Mouse (Mus musculus): ENCODE data around the gene Ano8.
A peak's percentile ranks its signal among the peaks of the same experiment; 100 is the strongest.
"Not testable (repeated sequence)": the region's sequence is repeated elsewhere in the genome, so short reads cannot be mapped to it uniquely, and the experiment has no call there.

The Ano8 gene

DNA sequence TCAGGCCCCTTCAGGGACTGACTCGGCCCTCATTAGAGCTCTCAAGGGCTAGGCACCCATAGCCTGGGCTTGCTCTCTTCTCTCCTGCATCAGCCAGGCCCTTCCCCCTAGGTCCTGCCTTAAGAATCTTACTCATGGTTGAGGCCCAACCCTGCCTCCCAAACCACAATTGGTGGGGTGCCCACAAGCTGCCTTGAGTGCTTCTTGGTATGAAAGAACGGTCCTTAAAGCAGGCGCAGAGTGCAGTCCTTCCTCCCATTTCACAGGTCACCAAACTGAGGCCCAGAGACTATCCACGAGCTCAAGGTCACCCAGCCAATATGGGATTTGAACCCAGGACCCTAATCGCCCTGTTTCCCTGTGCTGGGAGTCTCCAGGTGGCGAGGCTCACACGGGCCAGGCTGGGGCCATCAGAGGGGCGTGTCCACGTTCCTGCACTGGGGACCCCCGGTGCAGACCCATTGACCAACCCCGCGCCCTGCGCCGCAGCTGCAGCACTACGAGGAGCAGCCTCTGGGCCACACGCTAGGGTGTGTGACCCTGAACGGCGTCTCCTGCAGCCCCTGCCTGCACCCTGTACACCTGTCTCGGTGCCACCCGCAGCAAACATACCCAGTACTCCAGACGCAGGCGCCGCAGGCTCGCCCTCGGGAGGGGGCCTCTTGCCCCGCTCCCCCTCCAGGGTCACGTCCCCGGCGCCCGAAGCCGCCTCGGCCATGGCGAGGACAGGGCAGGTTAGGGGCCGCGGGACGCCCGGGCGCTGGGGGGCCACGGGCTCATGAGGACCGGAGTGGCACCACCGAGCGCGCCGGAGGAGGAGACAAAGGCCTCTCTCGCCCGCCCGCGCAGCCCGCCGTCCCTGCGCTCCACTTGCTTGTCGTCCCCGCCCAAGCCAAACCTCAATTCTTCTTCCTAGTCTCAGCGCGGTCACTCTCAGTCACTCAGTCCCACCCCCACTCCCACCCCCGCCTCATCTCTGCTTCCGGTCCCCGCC is at the start of gene Ano8:
Gene Ano8 (minus strand): TSS at position 822 of the 994 bp plus-strand sequence.
- DNase-seq (ENCODE audit: inconsistent age in 2 of 2, low spot score in 1 of 2), result peak; percentile 86 to 95

DNA sequence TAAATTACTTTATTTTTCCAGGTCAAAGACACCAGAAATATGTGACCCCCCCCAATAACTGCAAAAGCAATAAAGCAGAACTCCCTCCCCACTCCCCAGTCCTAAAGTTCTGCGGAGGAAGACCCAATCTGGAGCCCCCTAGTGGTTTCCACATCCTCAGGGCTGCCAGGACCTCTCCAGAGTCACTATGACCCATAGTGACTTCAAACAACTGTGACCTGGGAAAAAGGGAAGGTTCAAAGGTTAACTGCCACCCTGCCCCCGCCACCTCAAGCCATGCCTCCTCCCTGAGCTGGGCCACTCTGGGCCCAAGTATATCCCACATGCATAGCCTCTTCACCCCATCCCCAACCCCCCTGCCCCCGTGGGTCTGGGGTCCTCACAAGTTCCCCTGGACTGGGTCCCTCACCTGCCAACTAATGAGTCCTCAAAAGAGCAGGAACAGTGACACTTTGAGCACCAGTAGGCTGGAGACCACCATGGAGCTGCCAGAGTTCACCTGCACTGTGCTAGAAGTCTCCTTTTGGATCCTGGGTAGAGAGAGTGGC is 48.6 kb upstream of the Ano8 start:
- no peak for DNase-seq (ENCODE audit: inconsistent age in 2 of 2, low spot score in 1 of 2)

DNA sequence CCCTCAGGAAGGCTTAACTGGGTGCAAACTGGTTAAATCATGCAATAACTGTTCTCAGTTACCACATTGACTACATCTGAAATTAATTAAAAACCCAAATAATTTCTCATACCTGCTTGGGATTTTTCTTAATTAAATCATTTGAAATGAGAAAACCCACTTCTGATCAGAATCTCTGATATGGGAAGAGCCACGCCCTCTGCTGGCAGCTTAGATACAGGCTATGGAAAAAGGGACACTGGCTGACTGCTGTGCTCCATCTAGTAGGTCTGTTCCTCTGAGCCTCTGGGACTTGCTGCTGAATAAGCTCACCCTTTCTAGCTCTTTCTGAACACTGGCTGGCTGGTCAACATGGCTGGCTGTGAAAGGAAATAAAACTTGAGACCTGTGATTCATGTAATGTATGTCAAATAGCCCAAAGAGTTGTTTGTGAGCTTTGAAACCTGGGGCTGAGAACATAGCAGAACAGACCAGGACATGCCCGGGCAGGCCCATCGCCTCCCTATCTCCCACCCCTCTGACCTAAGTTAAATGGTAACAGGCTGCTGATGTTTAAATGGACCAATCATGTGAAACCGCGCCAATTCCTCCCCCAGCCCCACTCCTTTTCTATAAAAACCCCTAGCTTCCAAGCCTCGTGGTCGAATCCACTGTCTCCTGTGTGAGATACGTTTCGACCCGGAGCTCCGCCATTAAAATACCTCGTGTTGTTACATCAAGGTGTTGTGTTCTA is 45.1 kb upstream of the Ano8 start:
- DNase-seq (ENCODE audit: inconsistent age in 2 of 2, low spot score in 1 of 2), result not testable (repeated sequence)

DNA sequence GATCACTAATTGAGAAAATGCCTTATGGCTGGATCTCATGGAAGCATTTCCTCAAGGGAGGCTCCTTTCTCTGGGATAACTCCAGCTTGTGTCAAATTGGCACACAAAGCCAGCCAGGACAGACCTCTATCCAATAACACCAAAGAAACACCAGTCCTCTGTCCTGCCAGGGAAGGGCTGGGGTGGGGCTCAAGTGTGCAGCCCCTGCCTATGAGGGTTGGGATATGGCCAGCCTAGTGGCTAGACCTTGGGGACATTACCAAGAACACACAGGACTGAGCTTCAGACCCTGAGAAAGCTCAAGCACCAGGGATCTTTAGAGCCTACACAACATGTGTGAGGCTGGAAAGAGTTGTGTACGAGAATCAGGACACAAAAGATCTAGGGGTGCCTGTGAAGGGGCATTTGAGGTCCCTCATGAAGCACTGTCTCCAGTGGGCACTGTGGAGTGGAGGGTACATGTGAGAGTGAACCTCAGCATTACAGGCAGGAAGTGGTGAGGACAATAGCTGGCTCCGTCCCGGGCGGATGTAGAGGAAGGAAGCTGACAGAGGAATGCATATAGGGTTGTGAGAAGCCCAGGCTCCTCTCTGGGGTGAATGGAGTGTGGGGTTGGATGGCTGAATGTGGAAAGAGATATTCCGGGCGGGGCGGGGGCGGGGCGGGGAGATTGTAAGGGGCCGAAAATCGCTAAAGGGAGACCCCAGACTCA is 42.8 kb upstream of the Ano8 start:
- DNase-seq (ENCODE audit: inconsistent age in 2 of 2, low spot score in 1 of 2), result no peak

DNA sequence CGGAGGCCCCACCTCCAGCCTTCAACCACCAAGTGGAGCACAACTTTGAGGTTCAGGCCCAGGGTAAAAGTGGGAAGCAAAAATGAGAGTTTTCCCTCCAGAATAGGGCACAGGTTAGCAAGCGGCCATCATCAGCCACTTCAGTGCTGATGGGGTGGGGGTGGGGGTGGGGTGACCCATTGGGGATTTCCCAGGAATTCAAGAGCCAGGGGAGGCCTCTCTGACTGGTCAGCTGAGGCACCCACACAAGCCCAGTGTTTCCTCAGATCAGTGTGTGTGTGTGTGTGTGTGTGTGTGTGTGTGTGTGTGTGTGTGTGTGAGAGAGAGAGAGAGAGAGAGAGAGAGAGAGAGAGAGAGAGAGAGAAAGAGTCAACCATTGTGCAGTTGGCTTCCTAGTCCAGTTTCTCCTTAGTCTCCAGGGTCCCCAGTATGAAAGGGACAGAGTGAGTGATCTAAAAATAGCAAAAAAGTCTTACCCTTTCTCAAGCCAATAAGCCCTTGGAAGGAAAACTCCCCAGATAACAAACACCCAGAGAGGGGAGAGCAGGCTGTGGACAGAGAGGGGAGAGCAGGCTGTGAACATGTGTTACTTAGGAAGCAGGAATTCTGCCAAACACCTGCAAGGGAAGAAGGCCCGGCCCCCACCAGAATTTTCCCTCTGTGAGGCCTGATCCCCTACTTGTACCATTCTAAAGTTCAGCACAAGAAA is 41.6 kb upstream of the Ano8 start:
- no peak for DNase-seq (ENCODE audit: inconsistent age in 2 of 2, low spot score in 1 of 2)

DNA sequence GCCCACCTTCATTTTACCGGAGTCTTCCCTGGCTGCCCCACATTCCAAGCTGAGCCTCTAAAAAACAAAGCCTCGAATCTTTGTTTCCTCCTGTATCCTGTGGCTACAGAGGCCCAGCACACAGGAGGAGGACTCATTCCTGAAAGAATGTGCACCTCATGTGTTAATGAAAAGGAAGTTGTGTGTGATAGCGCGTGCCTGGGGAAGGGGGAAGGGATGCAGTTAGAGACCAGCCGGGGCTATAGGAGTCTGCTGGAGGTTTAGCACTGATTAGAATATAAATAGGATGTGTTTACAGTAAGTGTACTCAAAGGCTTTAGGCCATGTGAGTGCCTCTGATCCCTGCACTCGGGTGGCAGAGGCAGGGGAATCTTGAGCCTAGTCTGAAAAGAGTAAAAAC is 40.5 kb upstream of the Ano8 start:
- no peak for DNase-seq (ENCODE audit: inconsistent age in 2 of 2, low spot score in 1 of 2)

DNA sequence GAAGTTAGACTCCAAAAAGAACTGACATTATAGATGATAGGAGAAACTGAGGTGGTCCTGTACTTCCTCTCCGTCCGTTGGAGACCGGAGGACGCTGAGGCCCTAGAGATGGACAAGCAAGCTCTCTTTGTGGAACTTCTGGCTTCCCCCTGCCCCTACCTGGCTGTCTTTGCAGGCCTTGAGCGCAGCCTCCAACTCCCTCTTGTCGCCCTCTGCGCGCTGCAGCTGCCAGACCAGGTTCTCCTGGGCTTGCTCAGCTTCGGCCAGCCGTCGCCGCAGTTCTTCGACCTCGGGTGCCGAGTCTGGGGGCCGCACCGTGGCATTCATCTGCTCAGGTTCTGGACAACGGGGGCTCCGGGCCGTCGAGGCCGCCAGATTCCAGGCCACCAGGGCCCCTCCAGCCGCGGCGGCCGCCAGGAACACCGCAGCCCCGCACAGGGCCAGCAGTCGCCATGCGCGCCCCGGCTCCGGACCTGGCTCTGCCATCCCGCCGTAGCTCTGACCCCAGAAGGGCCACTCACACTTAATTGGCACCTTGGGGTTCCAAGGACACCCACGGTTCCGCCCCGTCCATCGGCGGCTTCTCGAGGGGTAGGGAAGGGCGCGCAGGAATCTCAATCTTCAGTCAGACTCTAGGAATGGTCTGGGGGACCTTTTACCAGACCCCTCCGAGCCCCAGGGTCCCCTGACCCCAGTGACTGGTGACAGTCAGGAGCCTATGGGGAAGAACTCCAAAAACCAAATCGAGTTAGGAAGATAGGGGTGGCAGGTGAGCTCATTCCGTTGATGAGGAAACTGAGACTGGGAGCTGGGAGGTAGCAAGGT is 39.7 kb upstream of the Ano8 start, which contains the start of gene Ccdc194:
Gene Ccdc194 (minus strand): TSS at position 486 of the 825 bp plus-strand sequence.
- DNase-seq (ENCODE audit: inconsistent age in 2 of 2, low spot score in 1 of 2), result no peak

DNA sequence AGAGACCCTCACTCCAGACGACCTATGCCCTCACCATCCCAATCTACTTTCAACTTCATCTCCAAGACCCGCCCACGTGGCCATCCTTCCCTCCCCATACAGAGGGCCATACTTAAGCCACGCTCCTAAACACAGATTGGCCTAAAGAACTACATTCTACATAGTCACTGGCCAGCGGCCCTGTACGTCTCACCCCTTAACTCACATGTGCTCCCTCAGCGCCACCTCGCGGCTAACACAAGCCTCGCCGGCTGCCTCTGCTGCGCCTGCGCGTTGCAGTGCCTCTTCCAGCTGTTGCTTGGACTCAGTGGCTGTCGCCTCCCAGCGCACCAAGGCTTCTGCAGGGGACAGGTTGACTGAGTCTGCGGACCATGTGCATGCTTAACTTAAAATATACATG is 35.9 kb upstream of the Ano8 start:
- DNase-seq (ENCODE audit: inconsistent age in 2 of 2, low spot score in 1 of 2), result peak; percentile 94 to 98

DNA sequence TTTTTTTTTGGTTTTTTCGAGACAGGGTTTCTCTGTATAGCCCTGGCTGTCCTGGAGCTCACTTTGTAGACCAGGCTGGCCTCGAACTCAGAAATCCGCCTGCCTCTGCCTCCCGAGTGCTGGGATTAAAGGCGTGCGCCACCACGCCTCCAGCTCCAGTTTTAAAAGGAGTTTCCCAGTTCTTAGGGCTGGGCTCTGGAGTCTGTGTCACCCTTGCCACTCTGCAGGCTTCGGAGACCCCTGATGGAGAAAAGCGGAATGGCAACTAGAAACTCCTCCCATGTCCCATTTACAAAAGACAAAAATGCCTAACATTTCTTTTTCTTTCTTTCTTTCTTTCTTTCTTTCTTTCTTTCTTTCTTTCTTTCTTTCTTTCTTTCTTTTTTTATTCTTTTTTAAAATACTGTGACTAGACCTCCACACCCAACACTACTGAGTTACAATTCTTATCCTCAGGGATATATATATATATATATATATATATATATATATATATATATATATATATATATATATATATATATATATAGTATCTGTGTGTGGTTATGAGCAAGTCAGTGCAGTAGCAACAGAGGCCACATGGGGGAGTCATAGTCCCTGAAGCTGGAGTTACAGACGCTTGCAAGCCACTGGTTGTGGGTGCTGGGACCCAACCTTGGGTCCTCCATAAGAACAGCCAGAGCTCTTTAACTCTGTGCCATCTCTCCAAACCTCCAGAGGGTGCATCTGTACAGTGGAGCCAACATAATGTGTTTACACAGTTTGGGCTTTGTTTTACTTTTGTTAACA is 33.5 kb upstream of the Ano8 start:
- DNase-seq (ENCODE audit: inconsistent age in 2 of 2, low spot score in 1 of 2), result peak; percentile 65 to 88

DNA sequence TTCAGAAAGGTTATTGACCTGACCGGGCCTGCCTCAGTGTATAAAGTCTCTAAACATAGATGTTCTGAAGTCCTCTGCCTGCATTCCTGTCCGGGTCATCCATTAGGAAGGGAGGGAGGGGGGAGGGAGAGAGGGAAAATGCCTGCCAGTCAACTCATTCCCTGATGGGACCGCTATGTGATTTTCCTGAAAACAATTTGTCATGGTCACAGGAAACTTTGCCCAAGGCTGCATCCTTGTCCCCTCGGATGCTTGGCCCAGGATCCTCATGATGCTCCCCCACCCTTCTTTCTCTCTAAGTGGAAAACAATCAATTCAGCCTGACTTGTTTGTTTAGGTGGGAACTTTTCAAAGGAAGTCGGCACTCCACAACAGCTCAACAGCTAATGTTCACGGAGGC is 31.0 kb upstream of the Ano8 start:
- peak in 1 of 2 experiments; percentile 70 for DNase-seq (ENCODE audit: inconsistent age in 2 of 2, low spot score in 1 of 2)

DNA sequence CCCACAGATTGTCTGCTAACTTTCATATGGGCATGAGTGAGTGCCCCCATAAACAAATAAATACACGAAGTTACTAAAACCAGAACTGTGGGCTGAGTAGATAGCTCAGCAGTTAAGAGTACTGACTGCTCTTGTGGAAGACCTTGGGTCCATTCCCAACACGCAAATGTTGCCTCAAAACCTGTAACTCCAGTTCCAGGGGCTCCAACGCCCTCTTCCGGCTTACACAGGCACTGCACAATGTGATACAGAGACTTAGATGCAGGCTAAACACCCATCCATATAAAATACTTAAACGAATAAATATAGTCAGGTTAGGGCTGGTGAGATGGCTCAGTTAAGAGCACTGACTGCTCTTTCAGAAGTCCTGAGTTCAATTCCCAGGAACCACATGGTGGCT is 29.3 kb upstream of the Ano8 start:
- DNase-seq (ENCODE audit: inconsistent age in 2 of 2, low spot score in 1 of 2), result no peak

DNA sequence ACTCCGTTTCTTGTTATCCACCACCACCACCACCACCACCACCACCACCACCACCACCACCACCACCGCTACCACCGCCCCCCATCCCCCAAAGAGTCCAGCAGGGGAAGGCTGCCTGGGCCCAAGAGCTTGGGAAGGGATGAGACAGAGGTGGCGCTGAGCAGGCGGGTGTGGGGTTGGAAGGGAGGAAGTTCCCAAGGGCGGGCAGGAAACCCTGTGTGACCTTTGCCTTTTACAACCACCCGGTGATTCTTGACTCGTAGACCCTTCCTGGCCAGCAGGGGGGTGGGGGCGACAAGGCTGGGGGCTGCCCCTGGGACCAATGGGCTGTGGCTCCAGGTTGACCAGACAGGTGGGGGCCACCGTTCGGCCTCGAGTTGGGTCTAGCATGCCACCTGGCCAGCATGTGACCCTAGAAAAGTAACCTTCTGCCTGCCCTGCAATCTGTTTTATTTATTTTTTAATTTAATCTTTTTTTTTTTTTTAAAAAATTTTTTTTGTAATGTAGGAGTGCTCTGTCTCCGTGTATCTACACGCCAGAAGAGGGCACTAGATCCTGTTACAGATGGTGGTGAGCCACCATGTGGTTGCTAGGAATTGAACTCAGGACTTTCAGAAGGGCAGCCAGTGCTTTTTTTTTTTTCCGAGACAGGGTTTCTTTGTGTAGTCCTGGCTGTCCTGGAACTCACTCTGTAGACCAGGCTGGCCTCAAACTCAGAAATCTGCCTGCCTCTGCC is 27.4 kb upstream of the Ano8 start:
- no peak for DNase-seq (ENCODE audit: inconsistent age in 2 of 2, low spot score in 1 of 2)

DNA sequence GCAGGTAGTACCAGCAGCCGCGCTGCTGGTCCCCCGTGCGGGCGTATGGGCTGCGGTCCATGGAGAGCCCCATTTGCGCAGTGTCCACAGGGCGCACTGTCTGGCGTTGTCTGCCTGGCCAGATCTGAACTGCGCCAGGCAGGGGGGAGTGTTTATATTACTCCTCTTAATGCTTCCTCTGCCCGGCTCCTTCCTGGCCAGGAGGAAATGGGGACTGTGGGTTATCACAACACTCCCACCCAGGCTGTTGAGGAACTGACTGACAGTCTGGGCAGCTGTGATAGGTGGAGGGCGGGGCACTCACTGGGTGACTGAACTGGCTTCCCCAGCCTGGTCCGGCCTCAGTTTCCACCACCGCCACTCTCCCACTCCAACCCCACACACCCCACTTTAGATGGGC is 25.9 kb upstream of the Ano8 start, which contains the start of gene Plvap:
Gene Plvap (minus strand): TSS at position 109 of the 400 bp plus-strand sequence.
- DNase-seq (ENCODE audit: inconsistent age in 2 of 2, low spot score in 1 of 2), result peak in 1 of 2 experiments; percentile 64

DNA sequence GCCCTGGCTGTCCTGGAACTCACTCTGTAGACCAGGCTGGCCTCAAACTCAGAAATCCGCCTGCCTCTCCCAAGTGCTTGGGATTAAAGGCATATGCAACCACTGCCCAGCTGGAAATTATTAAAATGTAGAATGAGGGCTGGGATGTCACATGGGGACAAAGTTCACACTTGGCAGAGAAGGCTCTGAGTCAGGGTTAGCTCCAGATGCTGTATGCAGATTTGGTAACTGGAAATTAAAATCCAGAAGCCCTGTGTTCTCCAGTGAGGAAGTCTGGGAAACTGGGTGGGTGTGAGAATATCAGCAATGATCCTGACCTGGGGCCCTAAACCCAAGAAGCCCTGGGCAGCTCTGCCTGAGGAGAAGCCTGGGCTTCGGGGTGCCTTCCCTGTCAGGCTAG is 23.6 kb upstream of the Ano8 start:
- no peak for DNase-seq (ENCODE audit: inconsistent age in 2 of 2, low spot score in 1 of 2)

DNA sequence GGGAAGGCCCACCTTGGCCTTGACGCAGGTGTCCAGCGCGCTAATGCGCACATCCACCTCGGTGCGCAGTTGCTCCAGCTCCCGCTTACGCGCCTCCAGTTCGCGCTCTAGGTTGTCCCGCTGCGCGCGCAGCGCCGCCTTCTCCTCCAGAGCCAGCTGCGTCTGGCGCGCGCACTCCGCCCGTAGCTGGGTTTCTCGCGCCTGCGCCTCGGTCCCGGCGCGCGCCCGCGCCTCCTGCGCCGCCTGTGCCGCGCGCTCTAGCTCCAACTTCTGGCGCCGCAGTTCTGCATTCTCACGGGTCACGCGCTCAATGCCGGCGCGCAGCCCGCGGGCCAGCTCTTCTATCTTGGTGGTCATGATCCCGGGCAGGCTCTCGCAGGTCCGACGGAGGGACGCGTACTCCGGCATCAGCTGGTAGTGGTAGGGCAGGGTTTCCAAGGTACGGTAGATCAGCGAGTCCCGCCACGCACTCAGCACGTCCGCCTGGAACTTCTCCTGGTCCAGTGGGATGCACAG is 21.9 kb upstream of the Ano8 start:
- DNase-seq (ENCODE audit: inconsistent age in 2 of 2, low spot score in 1 of 2), result peak; percentile 78 to 92

DNA sequence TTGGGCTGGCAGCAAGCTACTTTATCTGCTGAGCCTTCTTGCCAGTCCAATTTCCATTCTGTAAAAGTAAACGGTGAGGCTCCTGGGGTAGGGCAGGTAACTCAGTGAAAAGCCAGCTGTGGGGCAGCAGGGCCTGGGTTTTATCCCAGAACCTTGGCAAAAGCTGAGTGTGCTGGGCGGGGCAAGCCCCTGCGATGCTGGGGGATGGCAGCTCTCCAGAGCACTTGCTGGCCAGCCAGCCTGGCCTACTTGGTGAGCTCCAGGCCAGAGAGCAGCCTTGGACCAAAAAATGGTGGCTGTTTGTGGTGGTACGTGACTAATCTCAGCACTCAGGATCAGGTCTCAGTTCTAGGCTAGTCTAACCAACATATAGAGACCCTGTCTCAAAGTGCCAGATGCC is 20.2 kb upstream of the Ano8 start:
- DNase-seq (ENCODE audit: inconsistent age in 2 of 2, low spot score in 1 of 2), result peak in 1 of 2 experiments; percentile 73

DNA sequence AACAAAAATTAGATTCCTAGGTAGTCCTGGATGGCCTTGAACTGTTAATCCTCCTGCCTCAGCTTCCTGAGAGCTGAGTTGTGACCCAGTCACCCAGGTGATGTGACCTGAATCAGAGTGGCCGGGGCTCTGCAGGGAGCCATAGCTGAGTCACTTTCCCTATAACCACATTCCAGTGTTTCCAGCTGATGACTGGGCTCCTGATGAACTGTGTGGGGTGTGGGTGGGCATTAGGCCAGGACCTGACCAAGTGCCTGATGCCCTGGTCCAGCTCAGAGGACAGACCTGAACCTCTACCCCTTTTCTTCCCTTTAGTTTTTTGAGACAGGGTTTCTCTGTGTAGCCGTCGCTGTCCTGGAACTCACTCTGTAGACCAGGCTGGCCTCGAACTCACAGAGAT is 19.6 kb upstream of the Ano8 start:
- DNase-seq (ENCODE audit: inconsistent age in 2 of 2, low spot score in 1 of 2), result no peak

DNA sequence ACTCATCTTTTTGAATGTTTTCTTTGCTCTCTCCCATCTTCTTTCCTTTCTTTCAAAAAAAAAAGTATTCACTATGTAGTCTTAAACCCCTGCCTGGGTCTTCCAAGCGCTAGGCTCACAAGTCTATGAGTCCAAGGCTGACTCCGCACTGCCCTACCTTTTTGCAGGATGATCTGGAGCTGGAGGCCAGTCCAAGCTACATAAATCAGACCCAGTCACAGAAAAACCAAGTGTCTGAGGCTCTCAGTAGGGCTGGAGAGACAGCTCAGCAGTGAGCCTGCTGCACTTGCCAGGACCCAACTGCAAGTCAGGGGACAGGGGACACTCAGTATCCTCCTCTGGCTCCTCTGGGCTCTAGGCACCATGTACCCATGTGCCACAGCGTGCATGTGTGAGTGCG is 18.6 kb upstream of the Ano8 start:
- peak in 1 of 2 experiments; percentile 70 for DNase-seq (ENCODE audit: inconsistent age in 2 of 2, low spot score in 1 of 2)

Measured in adrenal gland, adult (tissue).